Mouse (Mus musculus): ENCODE data around the gene Cdk15.
A peak's percentile ranks its signal among the peaks of the same experiment; 100 is the strongest.

The Cdk15 gene

DNA sequence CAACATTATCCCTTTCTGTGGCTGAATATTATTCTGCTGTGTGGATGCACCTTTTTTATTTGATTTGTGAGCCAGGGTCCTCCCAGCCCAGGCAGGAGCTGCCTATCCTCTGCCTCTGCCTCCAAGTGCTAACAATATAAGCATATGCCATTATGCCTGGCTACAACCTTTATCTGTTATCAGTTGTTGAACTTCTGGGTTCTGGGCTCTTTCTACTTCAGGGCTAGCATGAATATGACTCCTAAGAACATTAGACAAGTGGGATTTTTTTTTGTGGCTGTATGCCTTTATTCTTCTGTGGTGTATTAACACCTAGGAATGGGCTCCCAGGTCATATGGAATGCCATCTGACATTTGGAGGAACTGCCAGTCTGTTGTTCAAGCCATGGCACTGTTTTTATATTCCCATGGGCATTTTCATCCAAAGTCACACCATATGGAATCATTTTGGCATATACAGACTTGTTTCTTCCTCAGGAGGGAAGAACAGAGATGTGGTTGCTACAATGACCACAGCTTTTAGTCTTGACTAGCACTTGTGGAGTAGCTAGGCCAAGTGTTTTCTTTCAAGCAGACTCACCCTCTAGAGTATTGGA is 113.7 kb downstream of the Cdk15 start:
- no peak for DNase-seq (ENCODE audit: low spot score in 2 of 2)

DNA sequence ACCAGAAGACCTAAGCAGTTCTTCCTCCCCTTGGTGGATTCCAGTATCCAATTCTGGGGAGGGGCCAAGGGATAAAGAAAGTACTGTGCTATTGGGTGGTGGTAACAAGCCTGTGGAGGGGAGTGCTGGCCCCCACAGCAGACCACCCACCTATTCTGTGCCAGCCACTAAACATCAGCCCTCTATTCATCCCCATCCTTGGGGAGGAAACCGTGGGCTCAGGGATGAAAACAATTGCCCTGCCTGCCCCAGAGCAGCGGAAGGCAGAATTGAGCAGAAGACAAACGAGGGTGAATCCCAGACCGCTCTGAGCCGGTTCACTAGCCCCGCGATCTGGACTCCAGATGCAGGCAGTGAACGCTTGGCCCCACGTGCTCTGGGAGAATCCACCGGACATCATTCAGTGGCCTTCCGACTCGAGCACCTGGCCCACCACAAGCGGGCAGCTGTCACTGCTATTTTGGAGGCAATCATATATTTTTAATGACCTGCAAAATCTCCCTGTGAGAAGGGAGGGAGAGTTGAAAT is 119.4 kb downstream of the Cdk15 start:
- no peak for DNase-seq (ENCODE audit: low spot score in 2 of 2)

DNA sequence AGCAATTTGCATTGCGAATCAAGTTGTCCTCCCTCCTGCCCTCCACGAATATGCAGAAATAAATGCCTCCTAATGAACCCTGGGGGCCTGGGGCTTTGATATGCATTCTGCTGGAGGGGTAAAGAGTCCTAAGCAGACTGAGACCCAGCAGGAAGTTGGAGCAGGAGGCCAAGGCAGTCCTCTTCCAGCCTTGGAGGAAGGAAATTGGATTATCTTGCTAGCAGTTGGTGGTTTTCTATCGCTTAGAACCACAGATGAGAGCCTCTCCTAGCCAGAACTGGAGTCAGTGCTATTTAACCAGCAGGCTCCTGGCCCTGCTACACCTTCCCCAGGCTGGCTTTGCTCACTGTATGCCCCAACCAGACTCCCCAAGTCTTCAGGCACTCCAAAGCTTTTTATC is 119.9 kb downstream of the Cdk15 start:
- no peak for DNase-seq (ENCODE audit: low spot score in 2 of 2)

DNA sequence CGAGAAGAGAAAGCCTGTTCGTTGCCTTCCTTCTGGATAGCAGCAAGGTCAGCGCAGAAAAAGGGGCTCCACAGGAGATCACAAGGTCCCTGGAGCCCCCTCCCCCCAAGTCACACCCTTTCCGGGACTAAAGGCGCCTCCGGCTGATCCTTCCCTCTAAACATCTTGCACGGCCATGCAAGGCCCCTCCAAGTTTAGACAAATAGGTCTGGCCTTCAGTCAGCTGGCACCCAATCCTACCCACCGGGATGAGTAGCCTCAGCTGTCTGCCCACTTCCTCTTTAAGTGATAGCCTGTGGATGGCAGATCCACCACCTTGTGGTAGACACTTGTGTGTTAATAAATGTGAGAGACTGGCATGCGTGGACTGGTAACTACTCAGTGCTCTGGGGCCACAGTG is 120.6 kb downstream of the Cdk15 start:
- DNase-seq (ENCODE audit: low spot score in 2 of 2) = no peak

DNA sequence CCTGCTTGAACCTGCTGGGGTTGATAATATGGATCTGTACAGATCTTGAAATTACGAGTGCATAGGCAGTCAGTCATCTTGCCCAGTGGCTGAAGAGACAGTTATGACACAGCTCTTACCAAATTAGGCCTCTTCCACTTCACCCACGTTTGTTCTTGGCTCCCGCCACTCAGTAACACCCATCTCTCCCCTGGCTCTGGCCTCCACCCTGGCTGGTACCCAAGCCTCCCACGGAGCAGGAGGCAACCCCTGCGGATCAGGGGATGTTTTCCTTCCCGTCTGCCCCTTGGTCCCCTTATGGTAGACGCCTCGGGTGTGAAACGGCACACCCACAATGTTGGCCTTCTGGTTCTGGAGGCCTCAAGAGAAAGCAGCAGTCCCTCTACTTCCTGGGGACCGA is 124.2 kb downstream of the Cdk15 start:
- peak in 1 of 2 experiments; percentile 48 for DNase-seq (ENCODE audit: low spot score in 2 of 2)

DNA sequence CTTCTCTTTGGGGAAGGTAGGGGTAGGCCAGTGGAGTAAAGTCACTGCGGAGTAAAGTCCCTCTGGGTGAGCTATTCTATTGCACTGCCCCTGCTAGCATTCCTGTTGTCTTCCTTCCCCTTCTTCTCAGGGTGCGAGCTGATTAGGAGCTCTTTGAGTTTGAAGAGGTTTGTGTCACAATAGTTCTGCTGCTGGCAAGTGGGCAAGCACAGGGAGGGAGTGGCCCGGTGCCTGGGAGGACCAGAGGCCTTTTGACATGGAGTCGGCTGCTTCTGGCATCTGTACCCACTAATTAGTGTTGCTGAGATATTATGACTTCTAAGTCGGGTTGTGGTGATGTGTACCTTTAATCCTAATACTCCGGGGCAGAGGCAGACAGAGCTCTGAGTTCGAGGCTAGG is 124.8 kb downstream of the Cdk15 start:
- no peak for DNase-seq (ENCODE audit: low spot score in 2 of 2)

DNA sequence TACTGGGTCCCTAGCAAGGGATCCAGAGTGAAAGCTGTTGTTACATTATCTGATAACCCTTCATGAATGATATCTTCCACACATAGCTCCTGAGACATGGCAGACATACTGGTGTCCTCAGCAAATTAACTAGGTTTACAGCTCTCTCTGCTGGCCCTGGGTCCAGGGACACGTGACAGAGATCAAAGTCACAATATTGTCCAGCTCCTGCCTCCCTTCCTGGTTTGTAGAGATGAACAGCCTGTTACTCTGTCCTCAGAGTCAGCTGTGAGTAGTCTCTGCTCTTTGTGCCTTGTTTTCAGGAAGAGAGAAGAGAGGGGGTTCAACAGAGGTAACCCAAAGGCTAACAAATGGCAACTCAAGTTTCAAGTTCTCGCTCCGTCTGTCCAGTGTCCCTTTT is 125.8 kb downstream of the Cdk15 start:
- no peak for DNase-seq (ENCODE audit: low spot score in 2 of 2)

DNA sequence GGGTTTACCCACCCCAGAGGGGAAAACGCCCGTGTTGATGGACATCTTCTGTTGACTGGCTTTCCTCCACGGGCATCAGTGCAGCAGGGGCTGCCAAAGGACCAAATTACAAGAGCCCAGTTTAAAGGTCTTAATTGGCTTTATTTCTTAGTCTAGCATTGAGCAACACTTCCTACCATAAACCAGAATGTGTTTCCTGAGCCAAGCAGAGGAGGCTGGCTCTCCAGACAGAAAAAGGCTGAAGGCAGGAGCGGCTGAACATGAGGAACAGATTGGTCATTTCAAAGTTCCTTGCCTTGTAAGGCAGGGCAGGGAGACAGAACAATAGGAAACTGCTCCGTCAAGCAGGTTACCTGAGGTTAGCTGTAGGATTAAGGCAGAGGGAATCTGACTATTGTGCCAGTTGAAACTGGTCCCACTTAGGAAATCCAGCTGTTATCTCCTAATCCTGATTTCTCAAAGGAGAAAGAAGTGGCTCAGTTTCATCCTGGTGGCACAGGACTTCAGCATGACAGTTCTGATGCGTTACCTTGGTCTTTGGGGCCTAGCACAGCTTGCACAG is 126.4 kb downstream of the Cdk15 start:
- peak in 1 of 2 experiments; percentile 47 for DNase-seq (ENCODE audit: low spot score in 2 of 2)

DNA sequence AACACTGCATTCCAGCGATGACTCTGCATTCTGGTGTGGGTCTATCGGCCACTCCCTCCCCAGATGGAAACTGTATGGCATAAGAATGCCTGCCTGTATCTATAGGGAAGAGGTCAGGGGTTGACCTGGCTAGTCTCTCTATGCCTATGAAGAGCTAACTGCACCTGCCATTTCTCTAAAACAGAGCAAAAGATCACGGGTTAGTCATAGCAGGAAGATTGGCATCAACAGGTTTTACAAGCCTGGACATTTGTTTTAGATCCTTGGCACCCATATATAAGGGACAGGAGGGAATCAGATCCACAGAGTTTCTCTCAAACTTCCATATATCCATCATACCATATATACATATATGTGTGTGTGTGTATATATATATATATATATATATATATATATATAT is 127.7 kb downstream of the Cdk15 start:
- no peak for DNase-seq (ENCODE audit: low spot score in 2 of 2)

DNA sequence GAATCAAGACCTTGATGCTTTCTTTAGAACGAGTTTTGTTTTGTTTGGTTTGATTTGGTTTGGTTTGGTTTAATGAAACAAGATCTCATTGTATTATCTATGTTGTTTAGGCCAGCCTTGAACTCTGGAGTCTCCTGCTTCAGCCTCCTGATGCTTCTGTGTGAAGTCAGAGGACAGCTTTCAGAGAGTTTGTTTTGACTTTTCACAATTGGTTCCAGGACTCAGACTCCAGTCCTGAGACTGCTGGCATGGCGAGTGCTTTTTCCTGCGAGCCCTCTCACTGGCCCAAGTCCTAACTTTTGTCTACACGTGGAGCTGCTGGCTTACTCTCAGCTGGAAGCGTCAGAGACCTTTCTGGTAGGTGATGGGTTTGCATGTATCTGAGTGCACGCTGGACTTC is 128.9 kb downstream of the Cdk15 start:
- DNase-seq (ENCODE audit: low spot score in 2 of 2) = no peak

DNA sequence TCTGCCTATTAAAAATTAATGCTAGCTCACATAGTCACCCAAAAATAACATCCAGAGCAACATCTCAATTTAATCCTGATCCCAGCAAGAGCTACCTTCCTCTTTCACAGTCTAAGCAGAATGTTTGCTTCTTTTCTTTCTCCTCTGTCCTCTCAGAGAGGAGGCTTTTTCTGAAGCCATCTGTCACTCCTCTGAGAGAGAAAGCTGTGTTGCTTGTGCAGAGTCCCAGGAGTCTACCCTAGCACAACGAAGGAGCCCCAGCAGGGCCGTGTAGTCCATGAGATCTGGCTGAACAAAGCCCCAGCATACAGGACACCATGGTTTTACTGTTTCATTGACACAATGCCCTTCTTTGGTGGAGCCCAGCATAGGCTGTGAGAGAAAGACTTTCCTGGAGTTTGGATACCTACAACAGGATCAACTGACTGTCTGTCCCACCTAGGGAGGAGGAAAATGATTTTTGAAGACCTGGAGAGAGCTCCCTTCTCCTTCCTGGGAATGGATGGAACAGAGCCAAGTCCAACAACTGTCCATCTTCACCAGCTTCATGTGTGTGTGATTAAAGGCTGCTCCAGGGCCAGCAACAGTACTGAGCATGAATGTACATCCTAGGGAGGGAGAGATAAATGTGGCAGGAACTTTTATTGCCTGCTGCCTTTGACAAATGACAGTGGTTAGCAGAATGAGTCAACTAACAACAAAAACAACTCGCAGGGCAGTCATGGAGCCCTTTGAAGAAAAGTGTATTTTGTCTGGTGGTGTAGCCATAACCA is 131.0 kb downstream of the Cdk15 start:
- DNase-seq (ENCODE audit: low spot score in 2 of 2) = no peak

DNA sequence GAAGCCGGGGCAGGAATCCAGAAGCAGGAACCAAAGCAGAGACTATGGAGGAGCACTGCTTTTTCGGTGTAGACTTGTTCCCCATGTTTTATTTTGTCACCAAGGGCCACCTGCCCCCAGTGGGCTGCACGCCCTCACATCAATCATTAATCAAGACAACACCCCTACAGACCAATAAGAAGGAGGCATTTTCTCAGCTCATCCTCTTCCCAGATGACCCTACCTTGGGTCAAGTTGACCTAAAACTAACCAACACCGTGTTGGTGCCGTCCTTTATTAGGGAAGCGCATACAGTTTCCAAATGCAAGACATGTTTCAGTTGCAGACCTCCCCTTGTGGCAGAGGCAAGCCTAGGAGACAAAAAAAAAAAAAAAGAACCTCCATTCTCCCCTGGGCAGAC is 132.5 kb downstream of the Cdk15 start:
- no peak for DNase-seq (ENCODE audit: low spot score in 2 of 2)

DNA sequence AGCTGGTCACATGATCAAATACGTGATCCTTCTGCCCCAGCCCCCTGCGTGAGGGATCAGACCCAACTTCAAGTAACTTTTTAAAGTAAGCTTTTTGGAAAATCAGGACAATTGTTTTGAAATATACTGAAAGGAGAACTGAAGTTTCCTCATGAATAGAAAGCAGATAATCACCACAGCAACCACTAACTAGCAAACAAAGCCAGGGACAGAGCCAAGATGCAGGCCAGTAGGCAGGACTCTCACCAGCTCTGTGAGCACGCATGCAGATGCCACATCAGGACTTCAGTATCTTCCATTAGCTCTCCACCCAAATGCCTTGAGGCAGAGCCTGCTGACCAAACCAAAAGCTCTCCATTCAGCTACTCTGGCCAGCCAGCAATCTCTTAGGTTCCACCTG is 135.0 kb downstream of the Cdk15 start:
- DNase-seq (ENCODE audit: low spot score in 2 of 2) = peak in 1 of 2 experiments; percentile 34

DNA sequence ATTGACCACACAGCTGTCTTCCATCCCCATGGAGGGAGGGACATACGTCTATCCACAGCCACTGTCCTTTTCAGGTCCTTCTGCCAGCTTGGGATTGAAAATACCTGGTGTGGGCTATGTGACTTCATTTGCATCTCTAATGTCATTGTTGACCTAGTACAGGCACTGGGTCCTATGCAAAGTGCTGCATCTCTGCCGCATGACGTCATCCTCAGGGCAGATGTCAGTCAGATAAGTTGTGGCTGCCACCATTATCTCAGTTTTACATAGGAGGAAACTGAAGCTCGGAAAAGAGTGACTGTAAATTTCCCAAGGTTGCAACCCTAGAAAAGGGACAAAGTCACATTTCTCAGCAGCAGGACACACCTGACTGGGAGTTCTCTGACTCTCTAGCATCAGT is 137.4 kb downstream of the Cdk15 start:
- no peak for DNase-seq (ENCODE audit: low spot score in 2 of 2)

DNA sequence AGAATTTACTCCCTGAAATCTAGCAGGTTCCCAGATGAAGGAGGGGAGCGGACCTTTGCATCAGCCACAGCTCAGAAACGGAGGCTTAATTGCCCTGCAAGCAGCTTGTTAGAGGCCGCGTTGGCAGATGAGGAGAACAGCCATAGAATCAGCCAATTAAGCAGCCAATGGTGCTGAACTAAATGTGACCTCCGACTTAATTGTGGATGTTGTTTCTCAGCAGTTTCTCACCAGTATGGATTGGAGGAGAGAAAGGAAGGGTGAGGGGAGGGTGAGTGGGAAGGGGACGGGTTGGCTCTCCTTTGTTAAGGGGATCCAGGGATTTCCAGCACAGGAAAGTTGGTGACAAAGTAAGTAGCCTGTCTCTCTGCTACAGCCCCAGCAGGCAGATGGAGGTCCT is 137.9 kb downstream of the Cdk15 start:
- DNase-seq (ENCODE audit: low spot score in 2 of 2) = no peak

DNA sequence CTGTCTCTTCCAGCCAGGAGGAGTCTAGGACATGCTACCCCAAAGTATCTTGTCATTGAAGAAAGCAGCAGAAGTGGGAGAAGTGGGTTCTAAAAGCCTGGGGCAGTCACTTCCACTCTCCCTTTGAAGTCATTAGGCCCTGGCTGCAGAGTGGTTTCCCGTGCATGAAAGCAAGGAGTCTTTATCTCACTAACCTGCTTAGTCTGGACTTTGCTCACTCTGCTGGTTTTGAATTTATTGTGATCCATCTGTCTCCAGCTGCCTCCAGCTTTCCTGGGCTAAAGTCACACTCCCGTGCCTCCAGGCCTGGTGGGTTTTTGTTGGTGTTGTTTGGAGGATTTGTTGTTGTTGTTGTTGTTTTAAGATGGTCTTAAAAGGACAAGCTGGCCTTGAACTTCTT is 139.3 kb downstream of the Cdk15 start:
- DNase-seq (ENCODE audit: low spot score in 2 of 2) = no peak

DNA sequence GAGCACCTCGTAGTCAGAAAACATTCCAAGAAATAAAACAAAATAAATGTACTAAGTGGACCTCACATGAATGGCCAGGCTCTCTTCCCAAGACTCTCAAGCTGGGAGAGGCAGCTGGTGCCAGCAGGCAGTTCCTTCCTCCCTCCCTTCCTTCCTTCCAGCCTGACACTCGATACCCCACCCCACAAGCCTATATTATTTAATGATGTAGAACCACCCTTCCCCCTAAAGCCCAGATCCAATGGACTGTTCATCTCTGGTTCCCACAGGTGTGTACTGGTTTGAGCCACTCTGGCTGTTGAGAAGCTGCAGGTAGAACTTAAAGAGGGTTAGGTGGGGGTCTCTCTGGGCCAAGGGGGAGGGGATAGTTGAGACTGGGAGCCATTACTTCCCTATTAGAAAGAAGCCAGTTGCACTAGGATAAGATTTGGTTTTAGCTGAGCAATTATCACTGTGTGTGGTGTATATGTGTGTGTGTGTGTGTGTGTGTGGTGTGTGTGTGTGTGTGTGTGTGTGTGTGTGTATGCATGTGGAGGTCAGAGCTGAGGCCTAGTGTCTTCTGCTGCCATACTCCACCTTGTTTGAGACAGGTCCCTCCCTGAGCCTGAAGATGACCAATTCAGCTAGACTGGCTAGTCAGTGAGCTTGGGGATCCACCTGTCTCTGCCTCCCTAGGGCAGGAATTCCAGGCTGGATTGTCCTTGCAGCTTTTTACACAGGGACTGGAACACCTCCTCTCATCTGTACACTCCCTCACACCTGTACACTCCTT is 143.0 kb downstream of the Cdk15 start:
- no peak for DNase-seq (ENCODE audit: low spot score in 2 of 2)

DNA sequence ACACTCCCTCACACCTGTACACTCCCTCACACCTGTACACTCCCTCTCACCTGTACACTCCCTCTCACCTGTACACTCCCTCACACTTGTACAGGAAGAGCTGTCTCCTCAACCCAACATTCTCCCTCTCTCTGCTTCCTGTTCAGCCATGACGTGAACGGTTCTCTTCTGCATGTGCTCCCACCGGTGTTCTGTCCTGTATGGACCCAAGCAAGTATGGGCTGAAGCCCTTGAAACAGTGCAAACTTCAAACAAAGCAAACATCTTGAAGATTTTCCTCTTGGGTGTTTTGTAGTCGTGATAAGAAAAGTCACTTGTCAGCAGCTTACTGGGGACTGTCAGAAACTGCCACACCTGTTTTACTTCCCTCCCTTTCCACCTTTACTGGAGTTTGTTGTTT is 144.5 kb downstream of the Cdk15 start:
- no peak for DNase-seq (ENCODE audit: low spot score in 2 of 2)
